In the genomic region with DNA sequence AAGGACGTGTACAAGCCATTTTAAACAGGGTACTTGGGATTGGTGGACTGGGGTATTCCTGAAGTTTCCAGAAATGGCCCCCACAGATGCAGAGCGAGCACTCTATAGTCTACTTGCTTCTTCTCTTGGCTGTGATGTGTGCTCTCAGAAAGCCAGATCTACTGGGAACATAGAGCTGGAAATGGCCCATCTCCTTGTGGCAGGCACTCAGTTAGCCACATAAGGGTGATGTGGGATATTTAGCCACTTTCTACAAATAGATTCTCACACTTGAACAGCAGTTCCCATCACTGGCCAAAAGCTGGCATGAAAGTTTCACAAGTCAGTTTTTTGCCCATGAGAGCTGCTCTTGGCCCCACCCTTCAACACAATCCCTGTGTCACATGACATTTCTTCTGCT, we compare ENCODE assay signal across 28 mouse cellular contexts.
"Had no signal": no experiment of that assay in that cellular context is flagged by ENCODE, and none has a peak within 500 bp of the region (broad histone marks: within the 10 kb centered on the region; RNA-seq: fewer than 3 reads in every experiment).

No protein-coding gene starts in this region.

- DNase-seq: cerebellum, adult 2 months; cerebellum, adult 8-10 months; cerebellum, adult 9-10 months; cerebellum, adult 9-11 months; cerebellum, postnatal 10 days; cerebellum, postnatal 14 days; cerebellum, postnatal 25 days; cerebellum, postnatal 36 days; embryo, embryonic 11 days; gastrocnemius, adult 2 months; gastrocnemius, postnatal 10 days; gastrocnemius, postnatal 14 days; gastrocnemius, postnatal 25 days; gastrocnemius, postnatal 36 days; heart, adult 11 months; heart, adult 18-20 months; heart, adult 2 months had no signal

- H3K9ac ChIP-seq: embryonic facial prominence, embryonic 12.5 days; embryonic facial prominence, embryonic 13.5 days; embryonic facial prominence, embryonic 15.5 days; forebrain, embryonic 12.5 days; forebrain, embryonic 15.5 days had no signal

- H3K27me3 ChIP-seq: embryonic facial prominence, embryonic 12.5 days; embryonic facial prominence, embryonic 13.5 days; embryonic facial prominence, embryonic 15.5 days; forebrain, embryonic 12.5 days; forebrain, embryonic 15.5 days had no signal

- H3K4me2 ChIP-seq: embryonic facial prominence, embryonic 12.5 days; embryonic facial prominence, embryonic 13.5 days; embryonic facial prominence, embryonic 15.5 days; forebrain, embryonic 12.5 days; forebrain, embryonic 15.5 days had no signal

- ATAC-seq: forebrain, embryonic 14.5 days; forebrain, embryonic 15.5 days; forebrain, embryonic 16.5 days had no signal

- H3K36me3 ChIP-seq: embryonic facial prominence, embryonic 10.5 days; embryonic facial prominence, embryonic 12.5 days; embryonic facial prominence, embryonic 13.5 days; embryonic facial prominence, embryonic 15.5 days; forebrain, embryonic 10.5 days; forebrain, embryonic 12.5 days; forebrain, embryonic 15.5 days; heart, embryonic 10.5 days had no signal

- H3K27ac ChIP-seq: embryonic facial prominence, embryonic 10.5 days; embryonic facial prominence, embryonic 12.5 days; embryonic facial prominence, embryonic 13.5 days; embryonic facial prominence, embryonic 15.5 days; forebrain, embryonic 10.5 days; forebrain, embryonic 12.5 days; forebrain, embryonic 15.5 days; gastrocnemius, adult 2 months; heart, adult 2 months; heart, embryonic 10.5 days had no signal

- H3K4me3 ChIP-seq: embryonic facial prominence, embryonic 10.5 days; embryonic facial prominence, embryonic 12.5 days; embryonic facial prominence, embryonic 13.5 days; embryonic facial prominence, embryonic 15.5 days; erythroblast, embryonic 14.5 days; forebrain, embryonic 10.5 days; forebrain, embryonic 12.5 days; forebrain, embryonic 15.5 days; gastrocnemius, adult 2 months; heart, adult 2 months; heart, embryonic 10.5 days had no signal

- H3K9me3 ChIP-seq: embryonic facial prominence, embryonic 10.5 days; embryonic facial prominence, embryonic 12.5 days; embryonic facial prominence, embryonic 13.5 days; embryonic facial prominence, embryonic 15.5 days; forebrain, embryonic 10.5 days; forebrain, embryonic 12.5 days; forebrain, embryonic 15.5 days; heart, embryonic 10.5 days had no signal

- H3K4me1 ChIP-seq: embryonic facial prominence, embryonic 10.5 days; embryonic facial prominence, embryonic 12.5 days; embryonic facial prominence, embryonic 13.5 days; embryonic facial prominence, embryonic 15.5 days; forebrain, embryonic 10.5 days; forebrain, embryonic 12.5 days; forebrain, embryonic 15.5 days; heart, embryonic 10.5 days had no signal
